Mouse (Mus musculus) layer of hippocampus, adult 2 months (tissue): ENCODE measurements at regions not wholly inside any gene's neighbourhood (a gene's known extent, or its start where the extent isn't known, plus 50 kb on each side); places are given as distances from the start of the nearest gene placed in this dataset.

ENCODE experiments used
- DNase-seq, 2 experiments: peaks; one replicate each; pipeline ENCODE4 v3.0.0; 2022; ENCODE audit warnings: low spot score in 2 of 2
- H3K27ac ChIP-seq: fragments of 200-600 bp; 2 replicates; pipeline ENCODE4 v1.8.1; 2022
- H3K4me3 ChIP-seq: fragments of 200-600 bp; 2 replicates; pipeline ENCODE4 v1.8.1; 2022; ENCODE audit warnings: mild to moderate bottlenecking
- CTCF ChIP-seq: fragments of 200-600 bp; conservative IDR thresholded peaks from 2 replicates; pipeline ENCODE4 v1.8.1; 2022; ENCODE audit warnings: antibody characterized with exemption, mild to moderate bottlenecking, moderate library complexity

- TF ChIP-seq CTCF = no peak
- Histone ChIP-seq H3K4me3 (no peak overlapping the region), H3K27ac (no peak overlapping the region)
- DNase-seq = no peak
These were observed 180.2 kb upstream of the Gm10295 start for GRCm38 (mm10) chr7:71531496-71531895.

GRCm38 (mm10) chr7:71530922-71531321 lies 179.6 kb upstream of the Gm10295 start:
- no peak for DNase-seq
- Histone ChIP-seq H3K4me3 (no peak overlapping the region), H3K27ac (no peak overlapping the region)
- TF ChIP-seq CTCF = no peak

DNA sequence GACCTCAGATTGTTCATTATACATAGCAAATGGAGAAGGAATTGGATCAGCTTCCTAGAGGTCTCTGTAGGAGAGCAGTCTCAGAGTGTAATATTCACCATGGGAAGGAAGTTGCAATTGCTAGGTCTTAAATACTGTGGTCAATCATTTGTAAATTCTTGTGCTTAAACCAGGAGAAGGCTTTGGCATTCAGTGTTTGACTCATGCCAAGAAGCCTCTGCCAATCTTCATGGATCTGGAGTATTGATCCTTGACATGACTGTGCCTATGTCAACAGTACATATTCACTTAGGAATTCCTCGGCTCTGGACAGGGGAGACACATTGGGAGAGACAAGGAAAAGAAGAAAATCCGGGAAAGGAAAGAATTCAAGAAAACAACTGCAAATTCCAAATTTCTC lies 174.9 kb upstream of the Gm10295 start:
- TF ChIP-seq CTCF = no peak
- DNase-seq = no peak
- Histone ChIP-seq H3K27ac (no peak overlapping the region), H3K4me3 (no peak overlapping the region)

DNA sequence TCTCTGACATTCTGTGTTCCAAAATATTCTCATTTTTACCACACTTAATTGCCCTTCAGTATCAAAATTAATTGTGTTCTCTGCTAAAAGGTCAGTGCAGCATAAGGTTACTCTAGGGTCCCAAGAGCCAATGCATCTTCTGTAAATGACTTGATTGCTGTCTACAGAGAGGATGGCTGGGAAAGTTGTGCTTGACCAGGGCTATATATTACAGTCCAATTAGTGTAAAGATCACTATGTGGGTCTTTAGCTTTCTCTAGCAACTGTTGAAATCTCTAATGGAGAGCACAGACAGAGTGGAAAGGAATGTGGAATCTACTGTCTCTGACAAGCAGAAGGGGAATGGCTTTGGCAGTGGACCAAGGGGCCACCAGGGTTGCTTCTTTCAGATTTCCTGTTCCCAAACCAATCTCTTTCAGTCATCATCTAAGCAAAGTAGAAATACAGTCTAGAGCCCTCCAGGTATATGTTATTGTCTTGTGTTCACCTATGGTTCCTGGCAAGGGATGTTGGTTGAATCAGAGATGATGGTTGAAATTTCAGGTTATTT lies 173.4 kb upstream of the Gm10295 start:
- DNase-seq = no peak
- no peak overlapping the region for H3K4me3 ChIP-seq
- H3K27ac ChIP-seq = no peak overlapping the region
- no peak for TF ChIP-seq CTCF

DNA sequence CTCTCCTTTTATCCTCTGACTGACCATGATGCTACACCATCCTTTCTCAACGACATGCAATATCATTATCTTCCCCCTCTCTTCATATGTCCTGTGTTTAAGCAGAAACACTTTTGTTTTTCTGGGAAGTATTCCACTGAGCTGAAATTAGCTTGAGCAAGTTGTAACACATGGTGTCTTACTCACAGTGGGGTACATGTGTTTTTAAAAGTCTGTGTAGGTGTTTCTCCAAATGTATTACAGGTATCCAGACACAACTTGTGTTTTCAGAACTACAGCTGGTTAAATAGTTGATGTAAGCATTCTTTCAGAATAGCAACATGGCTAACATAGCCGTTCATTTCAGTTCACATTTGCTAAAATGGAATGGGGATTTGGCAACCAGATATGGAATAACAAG lies 172.8 kb upstream of the Gm10295 start:
- DNase-seq = peak in 1 of 2 experiments; percentile 7
- H3K4me3 ChIP-seq = no peak overlapping the region
- H3K27ac ChIP-seq = no peak overlapping the region
- TF ChIP-seq CTCF = no peak

GRCm38 (mm10) chr7:71507379-71507778 lies 156.1 kb upstream of the Gm10295 start:
- no peak overlapping the region for H3K27ac ChIP-seq
- no peak for TF ChIP-seq CTCF
- no peak for DNase-seq
- H3K4me3 ChIP-seq = no peak overlapping the region

GRCm38 (mm10) chr7:71500719-71501118 lies 149.4 kb upstream of the Gm10295 start:
- no peak overlapping the region for H3K27ac ChIP-seq
- no peak for TF ChIP-seq CTCF
- no peak for DNase-seq

DNA sequence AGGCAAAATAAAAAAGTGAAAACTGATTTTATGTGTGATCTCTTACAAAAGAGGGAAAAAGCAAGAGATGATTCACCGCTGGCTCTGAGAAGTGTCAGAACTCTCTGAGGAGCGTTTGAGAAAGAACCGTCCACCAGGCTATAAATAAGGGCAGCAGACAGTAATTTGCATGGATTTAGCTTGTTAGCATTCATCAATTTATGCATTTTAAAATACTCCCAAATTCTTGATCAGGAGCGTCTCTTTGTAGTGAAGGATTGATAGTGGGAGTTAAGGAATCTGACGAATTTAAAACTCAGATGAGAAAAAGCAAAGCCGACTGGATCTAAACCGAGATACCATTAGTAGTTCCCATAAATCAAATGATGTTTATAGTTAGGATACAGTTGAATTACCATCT lies 146.8 kb upstream of the Gm10295 start:
- no peak for DNase-seq
- Histone ChIP-seq H3K27ac (no peak overlapping the region), H3K4me3 (no peak overlapping the region)
- TF ChIP-seq CTCF = no peak

More at GRCm38 (mm10) chr7:71500719-71501118, 149.4 kb upstream of the Gm10295 start:
- H3K4me3 ChIP-seq = no peak overlapping the region

GRCm38 (mm10) chr7:71491128-71491527 lies 139.8 kb upstream of the Gm10295 start:
- TF ChIP-seq CTCF = no peak

DNA sequence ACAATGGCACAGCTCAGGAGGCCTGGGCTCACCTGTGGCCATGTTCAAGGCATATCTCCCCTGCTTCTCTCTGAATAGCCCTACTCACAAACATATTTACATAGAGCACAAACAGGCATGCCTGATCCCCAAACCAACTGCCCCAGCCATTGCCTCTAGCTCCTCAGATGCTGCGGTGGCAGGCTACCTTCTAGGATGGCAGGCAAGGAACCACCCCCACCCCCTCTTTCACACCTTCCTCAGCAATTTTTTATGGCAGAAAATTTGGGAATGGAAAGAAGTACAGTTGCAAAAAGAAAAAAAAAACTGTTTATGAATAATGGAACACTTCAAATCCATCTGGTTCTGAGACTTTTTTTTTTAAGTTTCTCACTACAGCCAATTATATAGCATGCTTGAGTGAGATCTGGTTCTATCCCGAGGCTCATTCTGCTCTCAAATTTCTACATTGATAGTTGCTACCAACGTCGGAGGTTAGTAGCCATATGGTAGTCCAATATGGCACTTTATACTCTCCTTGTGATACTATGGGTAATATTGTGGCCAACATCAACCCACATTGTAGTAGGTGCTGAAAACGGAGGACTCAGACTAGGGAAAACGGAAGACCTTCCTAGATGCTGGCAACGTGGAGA lies 136.8 kb upstream of the Gm10295 start:
- peak in 1 of 2 experiments; percentile 6 for DNase-seq
- Histone ChIP-seq H3K27ac (no peak overlapping the region), H3K4me3 (no peak overlapping the region)
- no peak for TF ChIP-seq CTCF

More at GRCm38 (mm10) chr7:71491128-71491527, 139.8 kb upstream of the Gm10295 start:
- DNase-seq = no peak
- H3K27ac ChIP-seq = no peak overlapping the region
- no peak overlapping the region for H3K4me3 ChIP-seq

DNA sequence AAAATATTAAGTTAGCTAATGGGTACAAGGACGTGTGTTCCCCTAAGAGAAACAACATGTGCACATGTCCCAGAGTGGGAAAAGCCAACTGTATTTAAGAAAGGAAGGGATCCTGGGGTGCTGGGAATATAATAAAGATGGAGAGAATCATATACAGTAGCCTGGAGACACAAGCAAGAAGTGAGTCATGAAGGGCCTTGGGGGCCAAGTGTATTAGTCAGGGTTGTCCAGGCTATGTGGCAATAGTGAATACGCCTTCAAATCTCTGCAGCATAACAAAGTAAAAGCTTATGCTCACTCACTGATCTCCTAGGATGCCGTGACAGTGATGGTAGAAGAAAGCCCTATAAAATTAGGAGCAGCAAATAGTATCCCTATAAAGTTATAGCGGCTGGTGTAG lies 124.1 kb upstream of the Gm10295 start:
- Histone ChIP-seq H3K4me3 (no peak overlapping the region), H3K27ac (no peak overlapping the region)
- TF ChIP-seq CTCF = no peak
- DNase-seq = no peak

DNA sequence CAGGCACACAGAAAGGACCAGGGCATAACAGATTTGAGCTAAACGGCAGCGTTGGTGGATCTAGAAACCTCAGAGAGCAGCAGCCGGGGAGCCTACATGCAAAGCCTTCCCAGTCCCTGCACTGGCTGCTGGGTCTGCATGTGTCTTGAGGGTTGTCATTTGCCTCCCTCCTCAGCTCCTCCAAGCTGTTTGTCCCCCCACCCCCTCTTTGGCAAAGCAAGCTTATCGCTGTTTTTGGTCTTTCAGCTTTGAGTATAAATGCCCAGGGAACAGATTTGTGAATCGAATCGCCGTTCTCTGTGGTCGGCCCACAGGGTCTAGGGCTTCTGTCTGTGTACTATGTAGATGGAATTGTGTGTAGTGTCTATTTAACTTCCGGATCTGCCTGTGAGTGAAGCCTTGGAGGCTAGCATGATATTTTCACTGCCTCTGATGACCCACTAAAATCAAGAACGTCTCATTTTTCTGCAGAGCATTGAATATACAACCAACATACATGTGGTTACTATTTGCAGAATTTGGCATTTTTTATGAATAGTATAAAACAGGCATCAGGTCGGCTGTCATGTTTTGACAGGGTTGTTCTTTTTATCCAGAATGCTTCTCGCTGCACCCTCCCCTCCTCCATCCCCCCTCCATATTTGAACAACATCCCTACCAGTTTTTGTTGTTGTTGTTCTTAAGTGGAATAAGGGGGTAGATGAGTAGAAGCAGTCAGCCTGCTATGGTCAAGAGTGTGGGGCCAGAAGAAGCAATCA lies 121.3 kb upstream of the Gm10295 start:
- Histone ChIP-seq H3K27ac (0 out of 2 replicates have a peak overlapping the region, but pooled peaks have one; percentile 15), H3K4me3 (peak overlapping the region; percentile 22; the same call in 1 of the 2 replicates)
- no peak for DNase-seq
- TF ChIP-seq CTCF = no peak

DNA sequence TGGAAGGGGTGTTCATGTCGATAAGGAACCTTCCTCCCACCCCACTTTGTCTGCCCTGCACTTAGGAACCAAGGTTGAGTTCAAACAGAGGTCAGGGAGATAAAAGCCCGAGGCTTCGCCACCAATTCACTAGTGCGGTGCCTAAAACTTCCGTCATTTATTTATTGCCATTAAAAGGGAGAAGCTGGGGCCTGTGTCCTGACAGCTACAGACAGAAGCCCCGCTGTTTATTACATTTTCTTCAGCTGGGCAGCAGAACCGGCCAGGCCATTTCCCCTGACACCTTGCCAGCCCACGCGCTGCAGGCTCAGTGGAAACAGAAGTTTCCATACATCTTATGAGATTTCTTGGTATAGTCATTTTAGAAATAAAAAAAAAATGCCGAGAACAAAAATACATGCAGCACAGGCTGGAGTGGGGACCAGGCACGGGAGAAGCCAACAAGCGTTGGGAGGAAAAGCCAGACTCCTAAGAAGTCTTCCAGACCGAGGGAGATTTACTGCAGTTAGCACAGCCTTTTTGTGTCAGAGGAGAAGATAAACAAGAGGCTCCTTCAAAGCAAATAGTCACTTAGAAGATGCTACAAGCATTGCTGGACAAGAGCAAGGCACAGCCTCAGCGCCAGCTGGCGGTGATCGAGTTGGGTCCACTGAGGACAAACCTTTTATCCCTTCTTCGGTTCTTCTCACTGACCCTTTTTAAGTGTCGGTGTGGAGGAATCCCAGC lies 120.5 kb upstream of the Gm10295 start:
- Histone ChIP-seq H3K4me3 (peak overlapping the region; percentile 22; the same call in 1 of the 2 replicates), H3K27ac (peak overlapping the region; percentile 15; the same call in 1 of the 2 replicates)
- no peak for DNase-seq
- no peak for TF ChIP-seq CTCF
